Mouse (Mus musculus) liver, embryonic 14.5 days (tissue): ENCODE measurements at regions not wholly inside any gene's neighbourhood (a gene's known extent, or its start where the extent isn't known, plus 50 kb on each side); places are given as distances from the start of the nearest gene placed in this dataset.

Source experiments
- CTCF ChIP-seq: IDR thresholded peaks from 2 replicates; pipeline ENCODE4 v1.5.1; 2016; ENCODE audit warnings: antibody characterized with exemption, low read depth, control low read depth
- EP300 ChIP-seq: IDR thresholded peaks from 2 replicates; pipeline ENCODE4 v1.6.1; 2016; ENCODE audit warnings: antibody characterized with exemption, low read depth

DNA sequence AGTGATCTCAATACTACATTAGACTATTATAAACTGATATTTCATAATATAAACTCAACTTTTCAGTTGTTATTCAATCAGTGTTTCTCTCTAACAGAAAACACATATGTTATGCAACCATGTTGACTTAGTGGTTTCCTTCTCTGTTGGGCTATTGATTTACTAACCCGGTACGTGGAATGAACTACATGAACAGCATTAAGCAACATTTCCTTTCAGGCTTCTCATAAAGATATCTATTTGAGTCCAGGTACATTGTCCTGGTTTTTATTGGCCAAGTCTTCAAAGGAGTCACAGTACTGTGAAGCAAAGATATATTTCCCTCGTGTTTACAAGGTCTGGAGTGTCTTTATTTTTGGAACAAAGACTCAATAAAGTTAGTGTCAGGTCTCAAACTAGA is 173.1 kb upstream of the Ufl1 start:
- TF ChIP-seq CTCF (no peak), EP300 (no peak)
